Mouse (Mus musculus) brain, embryonic 14.5 days (tissue): Measurements from ENCODE around the gene Chchd6.

Experiments used
- CTCF ChIP-seq: fragments of 200-500 bp; IDR thresholded peaks from 2 replicates; pipeline ENCODE4 v1.5.1; 2012; ENCODE audit warnings: inconsistent platforms, mild to moderate bottlenecking, moderate library complexity, borderline replicate concordance; ENCODE audit not compliant: insufficient read depth, insufficient read length; ENCODE audit errors: extremely low read depth
- POLR2A ChIP-seq: fragments of 200-500 bp; IDR thresholded peaks from 2 replicates; pipeline ENCODE4 v1.6.1; 2012; ENCODE audit warnings: mild to moderate bottlenecking, inconsistent platforms, borderline replicate concordance; ENCODE audit not compliant: poor library complexity, insufficient read depth, insufficient read length, severe bottlenecking; ENCODE audit errors: extremely low read depth

GRCm38 (mm10) chr6:89353101-89353500 lies 242.4 kb downstream of the Chchd6 start:
- TF ChIP-seq CTCF = no peak
- no peak for TF ChIP-seq POLR2A
